Mouse (Mus musculus) hindbrain, embryonic 16.5 days (tissue): ENCODE measurements around the gene Ankrd31. TPM values are rescaled to one million over a fixed set of nuclear protein-coding genes. Genes with fewer than 3 reads are reported as not detected.
"Not testable (repeated sequence)": the region's sequence is repeated elsewhere in the genome, so short reads cannot be mapped to it uniquely, and the experiment has no call there.

Experiments
- ATAC-seq: fragments of 200-750 bp; cut with Nextera tagmentation; 2 replicates; pipeline ENCODE4 v1.8.0; 2017; ENCODE audit warnings: moderate TSS enrichment, moderate library complexity
- H3K27ac ChIP-seq: fragments of 300-500 bp; sonication (generic); 2 replicates; pipeline ENCODE4 v1.5.1; 2014; ENCODE audit warnings: low read depth, mild to moderate bottlenecking, control low read depth, low read length, moderate library complexity
- H3K27me3 ChIP-seq: fragments of 300-500 bp; sonication (generic); replicated peaks from 2 replicates; pipeline ENCODE4 v1.6.1; 2014; ENCODE audit warnings: low read length; ENCODE audit not compliant: control insufficient read depth, insufficient read depth
- H3K36me3 ChIP-seq: fragments of 300-500 bp; sonication (generic); 2 replicates; pipeline ENCODE4 v1.6.1; 2014; ENCODE audit warnings: mild to moderate bottlenecking, low read length, moderate library complexity, mixed read lengths; ENCODE audit not compliant: control insufficient read depth, insufficient read depth
- H3K4me1 ChIP-seq: fragments of 300-500 bp; sonication (generic); 2 replicates; pipeline ENCODE4 v1.6.1; 2014; ENCODE audit warnings: low read depth, low read length; ENCODE audit not compliant: control insufficient read depth, insufficient read depth
- H3K4me2 ChIP-seq: fragments of 300-500 bp; sonication (generic); 2 replicates; pipeline ENCODE4 v1.6.1; 2014; ENCODE audit warnings: mild to moderate bottlenecking, low read length, control low read depth, moderate library complexity
- H3K4me3 ChIP-seq: fragments of 300-500 bp; sonication (generic); 2 replicates; pipeline ENCODE4 v1.5.1; 2014; ENCODE audit warnings: mild to moderate bottlenecking, low read length, control low read depth, moderate library complexity
- H3K9ac ChIP-seq: fragments of 300-500 bp; sonication (generic); 2 replicates; pipeline ENCODE4 v1.6.1; 2014; ENCODE audit warnings: low read depth, mild to moderate bottlenecking, control low read depth, low read length, moderate library complexity
- H3K9me3 ChIP-seq: fragments of 300-500 bp; sonication (generic); 2 replicates; pipeline ENCODE4 v1.6.1; 2014; ENCODE audit warnings: mild to moderate bottlenecking, low read length, moderate library complexity; ENCODE audit not compliant: control insufficient read depth
- WGBS: fragments of 180-500 bp; shearing (Covaris S2); extraction: QIAGEN DNeasy Blood & Tissue Kit; methylation state at CpG from one replicate; pipeline ENCODE4 v1.1.7; 2014; 5-methylcytosine and 5-hydroxymethylcytosine counted together
- polyA plus RNA-seq: library from polyadenylated mRNA; unstranded; fragments of >200 nt; fragmentation: Nextera tagmentation; extraction: Ambion mirVana; gene quantifications from 2 replicates; pipeline ENCODE4 v1.2.1, GENCODE M21; 2015

Ankrd31 gene
- polyA plus RNA-seq, 1 experiment from 2014 or later: 0.03 TPM

GRCm38 (mm10) chr13:96925991-96926725, 178.1 kb downstream of the Ankrd31 start:
- Histone ChIP-seq H3K27me3 (peaks cover 16% of the 10 kb centered on the region), H3K4me1 (peaks cover 12% of the 10 kb centered on the region), H3K4me3 (no peak overlapping the region), H3K9ac (no peak overlapping the region), H3K4me2 (no peak overlapping the region), H3K36me3 (no peaks in the 10 kb centered on the region), H3K27ac (no peak overlapping the region), H3K9me3 (no peaks in the 10 kb centered on the region)
- no peak for ATAC-seq
- WGBS: 47% methylated on average over 10 of the region's 10 CpGs

- WGBS: 90% methylated on average over 1 of the region's 1 CpGs
- peaks cover 16% of the 10 kb centered on the region for H3K27me3 ChIP-seq
Measured at GRCm38 (mm10) chr13:96927781-96928180, 179.7 kb downstream of the Ankrd31 start.

DNA sequence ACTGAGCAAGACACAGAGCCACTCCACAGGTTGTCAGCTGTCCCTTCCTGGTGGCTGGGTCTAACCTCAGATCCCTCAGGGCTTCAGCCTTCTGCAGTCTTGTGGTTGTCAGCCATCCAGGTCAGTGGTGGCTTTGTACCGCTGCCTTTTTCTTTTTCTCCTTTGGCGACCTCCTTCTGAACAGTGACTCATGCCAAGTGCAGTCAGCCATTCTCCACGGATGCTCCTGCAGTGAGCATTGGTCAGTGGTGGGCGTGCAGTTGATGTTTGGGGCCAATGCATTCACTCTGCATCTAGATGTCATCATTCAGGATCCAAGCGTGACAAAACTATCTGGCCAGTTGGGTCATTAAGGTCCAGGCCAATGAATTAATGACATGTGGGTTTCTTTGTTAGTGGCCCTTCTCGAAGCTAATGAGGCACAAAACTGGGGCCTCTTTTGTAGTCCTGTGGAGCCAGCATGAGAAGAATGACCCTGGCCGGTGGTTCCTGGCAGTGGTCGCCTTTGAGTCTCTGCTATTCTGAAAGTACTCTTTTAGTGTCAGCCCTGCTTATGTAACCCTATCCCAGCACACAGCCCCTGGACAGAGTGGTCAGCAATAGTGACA, 180.5 kb downstream of the Ankrd31 start:
- H3K9ac ChIP-seq: no peak overlapping the region

More at GRCm38 (mm10) chr13:96927781-96928180, 179.7 kb downstream of the Ankrd31 start:
- ATAC-seq: no peak
- Histone ChIP-seq H3K4me3 (no peak overlapping the region), H3K4me2 (no peak overlapping the region), H3K4me1 (peaks cover 12% of the 10 kb centered on the region), H3K36me3 (no peaks in the 10 kb centered on the region), H3K9ac (no peak overlapping the region), H3K27ac (no peak overlapping the region), H3K9me3 (no peaks in the 10 kb centered on the region)

DNA sequence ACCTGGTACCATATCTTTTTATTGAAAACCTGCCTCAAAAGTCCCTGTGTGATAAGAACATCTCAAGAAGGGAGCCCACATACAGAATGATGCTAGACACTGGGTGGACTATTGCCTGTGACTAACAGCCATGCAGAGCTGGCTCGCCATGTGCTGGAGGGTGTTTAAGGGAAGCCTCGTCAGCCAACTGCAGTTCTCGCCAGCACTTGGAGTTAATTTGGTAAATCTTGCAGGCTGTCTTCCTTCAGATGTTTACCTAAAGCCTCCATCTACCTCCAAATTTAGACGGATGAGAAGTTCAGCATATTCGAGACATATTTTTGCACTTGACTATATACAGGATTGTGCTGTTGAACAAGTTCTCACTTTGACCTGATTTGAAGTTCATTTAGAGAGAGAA, 184.7 kb downstream of the Ankrd31 start:
- ATAC-seq: no peak
- Histone ChIP-seq H3K9ac (no peak overlapping the region), H3K27me3 (no peaks in the 10 kb centered on the region), H3K36me3 (no peaks in the 10 kb centered on the region), H3K4me3 (no peak overlapping the region), H3K9me3 (no peaks in the 10 kb centered on the region), H3K4me2 (no peak overlapping the region), H3K4me1 (no peaks in the 10 kb centered on the region), H3K27ac (no peak overlapping the region)
- 86% methylated on average over 5 of the region's 5 CpGs for WGBS

More for the DNA sequence above, 180.5 kb downstream of the Ankrd31 start:
- Histone ChIP-seq H3K27me3 (peaks cover 16% of the 10 kb centered on the region), H3K4me3 (no peak overlapping the region), H3K9me3 (no peaks in the 10 kb centered on the region), H3K27ac (no peak overlapping the region), H3K36me3 (no peaks in the 10 kb centered on the region), H3K4me2 (no peak overlapping the region), H3K4me1 (peaks cover 12% of the 10 kb centered on the region)
- 17% methylated on average over 8 of the region's 8 CpGs for WGBS
- peak; percentile 57 for ATAC-seq

DNA sequence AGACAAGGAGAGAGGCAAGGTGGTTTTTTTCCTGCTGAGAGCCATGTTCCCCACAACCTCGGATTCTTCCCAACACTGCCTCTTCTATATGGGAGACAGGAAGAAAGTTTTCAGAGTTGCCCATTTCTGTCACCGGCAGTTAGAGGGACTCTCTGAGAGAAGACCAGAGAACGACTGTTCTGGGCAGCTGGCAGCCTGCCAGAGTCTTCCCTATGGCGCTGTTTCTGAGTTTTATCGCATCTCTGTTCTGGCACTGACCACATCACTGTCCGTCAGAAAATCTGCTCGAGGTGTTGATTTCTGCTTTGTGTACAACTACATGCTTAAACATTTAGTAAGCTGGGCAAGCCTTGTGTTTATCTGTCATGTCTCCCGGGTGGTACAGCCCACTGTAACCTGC, 185.3 kb downstream of the Ankrd31 start:
- 57% methylated on average over 8 of the region's 8 CpGs for WGBS
- no peaks in the 10 kb centered on the region for H3K27me3 ChIP-seq
- H3K4me3 ChIP-seq: no peak overlapping the region
- H3K36me3 ChIP-seq: no peaks in the 10 kb centered on the region
- no peaks in the 10 kb centered on the region for H3K9me3 ChIP-seq
- no peak overlapping the region for H3K27ac ChIP-seq
- H3K9ac ChIP-seq: no peak overlapping the region
- ATAC-seq: no peak
- H3K4me1 ChIP-seq: no peaks in the 10 kb centered on the region
- H3K4me2 ChIP-seq: peak overlapping the region; percentile 5; the same call in 1 of the 2 replicates

- WGBS: 57% methylated on average over 6 of the region's 6 CpGs
- Histone ChIP-seq H3K36me3 (no peaks in the 10 kb centered on the region), H3K27me3 (no peaks in the 10 kb centered on the region), H3K4me1 (no peaks in the 10 kb centered on the region), H3K9me3 (no peaks in the 10 kb centered on the region), H3K4me2 (no peak overlapping the region), H3K9ac (no peak overlapping the region), H3K27ac (no peak overlapping the region), H3K4me3 (no peak overlapping the region)
- ATAC-seq: no peak
Measured at GRCm38 (mm10) chr13:96936173-96936777, 188.2 kb downstream of the Ankrd31 start.

GRCm38 (mm10) chr13:96937059-96937558, 189.0 kb downstream of the Ankrd31 start:
- no peaks in the 10 kb centered on the region for H3K9me3 ChIP-seq
- ATAC-seq: no peak
- no peaks in the 10 kb centered on the region for H3K36me3 ChIP-seq
- H3K9ac ChIP-seq: no peak overlapping the region
- H3K4me3 ChIP-seq: no peak overlapping the region
- H3K4me2 ChIP-seq: no peak overlapping the region
- no peaks in the 10 kb centered on the region for H3K4me1 ChIP-seq
- WGBS: 69% methylated on average over 10 of the region's 10 CpGs
- no peaks in the 10 kb centered on the region for H3K27me3 ChIP-seq
- H3K27ac ChIP-seq: no peak overlapping the region

DNA sequence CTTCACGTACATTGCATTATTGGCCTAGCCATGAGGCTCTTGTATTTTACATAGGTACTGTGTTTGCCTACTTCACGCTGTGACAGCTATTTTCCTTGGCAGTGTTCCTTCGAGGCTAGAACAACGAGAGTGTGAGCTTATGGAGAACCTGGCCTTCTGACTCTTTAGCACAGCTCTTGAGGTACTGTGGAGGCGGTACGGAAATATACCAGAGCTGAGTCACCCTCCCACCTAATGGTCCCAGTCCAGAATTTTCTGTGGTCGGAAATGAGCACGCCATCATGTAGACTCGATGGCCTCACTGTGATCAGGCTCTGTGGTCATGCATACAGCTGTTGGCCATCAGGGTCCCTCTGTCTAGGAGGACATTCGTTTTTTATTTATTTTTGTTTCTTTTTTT, 191.6 kb downstream of the Ankrd31 start:
- no peak overlapping the region for H3K27ac ChIP-seq
- no peak for ATAC-seq
- no peak overlapping the region for H3K4me2 ChIP-seq
- H3K36me3 ChIP-seq: no peaks in the 10 kb centered on the region
- H3K4me1 ChIP-seq: no peaks in the 10 kb centered on the region; the same call in 1 of the 2 replicates
- H3K4me3 ChIP-seq: no peak overlapping the region
- no peaks in the 10 kb centered on the region for H3K9me3 ChIP-seq
- WGBS: 82% methylated on average over 10 of the region's 10 CpGs
- H3K27me3 ChIP-seq: no peaks in the 10 kb centered on the region
- H3K9ac ChIP-seq: no peak overlapping the region

DNA sequence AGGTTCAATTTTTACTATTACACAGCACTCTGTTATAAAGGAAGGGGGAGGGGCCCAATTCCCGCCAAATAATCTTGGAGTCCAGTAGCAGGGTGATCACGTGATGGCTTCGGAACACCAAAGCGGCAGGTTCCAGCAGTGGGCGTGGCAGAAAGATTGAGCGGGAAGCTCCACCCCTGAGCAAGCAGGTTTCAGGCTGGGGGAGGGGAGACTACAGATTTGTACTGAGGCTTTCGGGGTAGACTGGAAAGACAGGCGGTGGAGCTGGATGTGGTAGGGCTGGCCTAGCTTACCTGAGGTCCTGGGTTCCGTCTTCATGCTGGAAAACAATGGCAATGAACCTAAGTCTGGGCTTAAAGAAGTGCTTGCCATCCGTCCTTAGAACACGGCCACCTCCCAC, 193.4 kb downstream of the Ankrd31 start:
- H3K4me3 ChIP-seq, H3K27ac ChIP-seq, H3K9ac ChIP-seq, H3K36me3 ChIP-seq, H3K9me3 ChIP-seq, H3K4me2 ChIP-seq, H3K27me3 ChIP-seq, ATAC-seq, H3K4me1 ChIP-seq: not testable (repeated sequence)
- WGBS: 92% methylated on average over 11 of the region's 11 CpGs
